Mouse (Mus musculus): ENCODE results near the gene Kctd11.

- TF ChIP-seq HCFC1 (IDR thresholded peaks at IDR 0.05; ENCODE audit: borderline replicate concordance, insufficient read depth, low read length) (no peak), CHD2 (IDR thresholded peaks at IDR 0.05; ENCODE audit: low read depth, low read length) (no peak), ZNF384 (IDR thresholded peaks at IDR 0.05; ENCODE audit: low read depth, low read length) (no peak), MAFK (IDR thresholded peaks at IDR 0.05; ENCODE audit: insufficient read depth, low read depth, low read length) (no peak), ZC3H11A (IDR thresholded peaks at IDR 0.05; ENCODE audit: borderline replicate concordance, low read depth, low read length) (no peak)
Observed at GRCm38 (mm10) chr11:69877878-69878277, 3.3 kb downstream of the Kctd11 start, which contains the start of gene Tmem95.

Measured in ES-E14 (cell line).